Mouse (Mus musculus) heart, adult 2 months (tissue): ENCODE results near the gene Pard3.

Experiments
- CTCF ChIP-seq: fragments of 200-600 bp; IDR thresholded peaks from 2 replicates; pipeline ENCODE4 v1.8.1; 2022; ENCODE audit warnings: antibody characterized with exemption, mild to moderate bottlenecking, moderate library complexity
- EP300 ChIP-seq: fragments of 200-500 bp; IDR thresholded peaks from 2 replicates; pipeline ENCODE4 v1.6.1; 2011; ENCODE audit warnings: low read depth, low read length, control low read depth; ENCODE audit not compliant: insufficient read depth

DNA sequence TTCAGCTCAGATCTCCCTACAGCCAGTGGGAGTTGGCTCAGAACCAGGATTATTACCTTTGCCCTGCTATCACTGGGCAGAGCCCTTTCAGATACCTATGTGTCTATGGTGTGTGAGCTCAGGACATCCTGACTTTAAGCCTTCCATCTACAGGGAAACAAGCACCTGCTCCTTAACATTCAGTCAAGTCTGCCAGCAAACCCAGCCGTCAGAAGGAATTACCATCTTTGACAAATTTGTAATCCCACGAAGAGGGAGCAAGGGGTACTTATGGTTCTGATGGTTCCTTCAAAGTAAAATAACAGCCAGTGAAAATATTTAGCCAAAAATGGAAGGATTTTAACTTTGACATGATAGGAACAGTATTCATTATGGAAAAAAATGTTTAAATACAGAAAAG lies 466.1 kb downstream of the Pard3 start:
- TF ChIP-seq EP300 = no peak
- no peak for TF ChIP-seq CTCF
